Mouse (Mus musculus) heart, embryonic 10.5 days (tissue): Measurements from ENCODE around the gene Zdhhc19. TPM values are rescaled to one million over a fixed set of nuclear protein-coding genes. Genes with fewer than 3 reads are reported as not detected.

Experiments
- polyA plus RNA-seq: library from polyadenylated mRNA; unstranded; fragments of >200 nt; fragmentation: Nextera tagmentation; extraction: Ambion mirVana; gene quantifications from 2 replicates; pipeline ENCODE4 v1.2.1, GENCODE M21; 2016

Zdhhc19 gene
- polyA plus RNA-seq, 1 experiment from 2014 or later = not detected

Other genes starting within 250 kb of the Zdhhc19 start
- gene Fbxo45, start 249.1 kb upstream of the Zdhhc19 start, polyA plus RNA-seq = 8.6 and 11.1 TPM in 2 replicates
- gene Wdr53, start 249.0 kb upstream of the Zdhhc19 start, polyA plus RNA-seq = 11.6 and 14.8 TPM in 2 replicates
- gene Smco1, start 224.8 kb upstream of the Zdhhc19 start, polyA plus RNA-seq = 0.14 TPM in 1 of 2 replicates, not detected in the other
- 22.0 and 24.4 TPM in 2 replicates for gene Rnf168, start 218.8 kb upstream of the Zdhhc19 start, polyA plus RNA-seq
- 21.1 and 22.3 TPM in 2 replicates for gene Ubxn7, start 164.0 kb upstream of the Zdhhc19 start, polyA plus RNA-seq
- not detected in 2 replicates for gene Tm4sf19, start 95.8 kb upstream of the Zdhhc19 start, polyA plus RNA-seq
- gene Tctex1d2, start 76.6 kb upstream of the Zdhhc19 start, polyA plus RNA-seq = 28.9 and 29.5 TPM in 2 replicates
- gene Pcyt1a, start 65.3 kb upstream of the Zdhhc19 start, polyA plus RNA-seq = 36.6 and 43.9 TPM in 2 replicates
- gene Slc51a, start 8.4 kb upstream of the Zdhhc19 start, polyA plus RNA-seq = 4.2 and 5.1 TPM in 2 replicates
- 72.0 and 82.0 TPM in 2 replicates for gene Tfrc, start 112.7 kb downstream of the Zdhhc19 start, polyA plus RNA-seq
- 6.5 and 9.2 TPM in 2 replicates for gene Tnk2, start 147.6 kb downstream of the Zdhhc19 start, polyA plus RNA-seq
- 0.31 and 0.79 TPM in 2 replicates for gene Muc4, start 239.6 kb downstream of the Zdhhc19 start, polyA plus RNA-seq